Mouse (Mus musculus) bone marrow macrophage, adult 2 months (primary cell): Measurements from ENCODE around the gene Csf2rb2.
"Not testable (repeated sequence)": the region's sequence is repeated elsewhere in the genome, so short reads cannot be mapped to it uniquely, and the experiment has no call there.

ENCODE experiments used
- CTCF ChIP-seq: IDR thresholded peaks from 2 replicates; pipeline ENCODE4 v1.5.1; 2012; ENCODE audit warnings: low read depth, mild to moderate bottlenecking, low read length, moderate library complexity
- POLR2A ChIP-seq: IDR thresholded peaks from 2 replicates; pipeline ENCODE4 v1.6.1; 2012; ENCODE audit warnings: mild to moderate bottlenecking, low read depth, low read length, borderline replicate concordance

DNA sequence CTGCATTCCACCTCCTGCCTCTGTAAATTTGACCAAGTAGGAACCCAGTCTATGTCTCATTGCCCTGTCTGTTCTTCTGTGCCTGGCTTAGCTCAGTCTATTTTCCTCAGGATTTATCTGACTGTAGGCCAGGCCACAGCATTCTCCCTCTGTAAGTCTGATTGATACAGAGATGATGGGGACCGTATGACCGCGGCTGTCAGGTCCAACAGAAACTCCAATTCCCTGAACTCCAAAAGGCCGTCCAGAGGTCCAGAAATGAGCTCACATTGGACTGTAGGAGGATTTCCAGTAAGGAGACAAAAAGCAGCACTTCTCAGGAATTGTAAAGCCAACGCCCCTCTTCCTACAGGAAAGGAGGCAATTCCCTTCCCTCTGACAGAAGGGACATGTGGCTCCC lies 8.1 kb upstream of the Csf2rb2 start:
- TF ChIP-seq CTCF, POLR2A: not testable (repeated sequence)
